15 mouse cellular contexts compared by ENCODE assay signal in genomic region chr10:87501659-87502042, GRCm38 (mm10). TPM values are rescaled to one million over a fixed set of nuclear protein-coding genes. Genes with fewer than 3 reads are reported as not detected.
DNase-seq lines count a peak whose midpoint lies in the region; ATAC-seq lines count a peak whose summit lies in the region.
"Had no signal": no experiment of that assay in that cellular context is flagged by ENCODE, and none has a peak within 500 bp of the region (broad histone marks: within the 10 kb centered on the region; RNA-seq: fewer than 3 reads in every experiment).

No protein-coding gene starts in this region.

- no peak overlapping the region for H3K4me3 ChIP-seq in embryonic facial prominence, embryonic 14.5 days (ENCODE audit: low read depth, low read length)
- H3K4me3 ChIP-seq in hindbrain, embryonic 13.5 days: peak overlapping the region; percentile 23; the same call in 1 of the 2 replicates
- H3K4me3 ChIP-seq in midbrain, embryonic 16.5 days (ENCODE audit: low read depth, low read length): no peak overlapping the region; the same call in 1 of the 2 replicates
- no peak overlapping the region for H3K4me3 ChIP-seq in heart, embryonic 10.5 days
- H3K4me3 ChIP-seq: stomach, embryonic 15.5 days had no signal

- H3K4me2 ChIP-seq in embryonic facial prominence, embryonic 14.5 days (ENCODE audit: low read depth, low read length): peak overlapping the region; percentile 5; the same call in 1 of the 2 replicates
- H3K4me2 ChIP-seq in hindbrain, embryonic 13.5 days: peak overlapping the region; percentile 48
- H3K4me2 ChIP-seq in midbrain, embryonic 16.5 days (ENCODE audit: low read length): peak overlapping the region; percentile 52
- H3K4me2 ChIP-seq: stomach, embryonic 15.5 days had no signal

- H3K27me3 ChIP-seq in embryonic facial prominence, embryonic 14.5 days (replicated peaks; ENCODE audit: control insufficient read depth, insufficient read depth, low read length): peaks cover 61% of the 10 kb centered on the region
- peaks cover 39% of the 10 kb centered on the region for H3K27me3 ChIP-seq in hindbrain, embryonic 13.5 days
- no peaks in the 10 kb centered on the region; the same call in 1 of the 2 replicates for H3K27me3 ChIP-seq in midbrain, embryonic 16.5 days (ENCODE audit: control insufficient read depth, insufficient read depth, low read depth, low read length)
- H3K27me3 ChIP-seq in heart, embryonic 10.5 days (ENCODE audit: insufficient read depth, poor library complexity, severe bottlenecking): peaks cover 69% of the 10 kb centered on the region

- H3K4me1 ChIP-seq in embryonic facial prominence, embryonic 14.5 days (ENCODE audit: control insufficient read depth, insufficient read depth, low read length): no peaks in the 10 kb centered on the region
- peaks cover 21% of the 10 kb centered on the region for H3K4me1 ChIP-seq in hindbrain, embryonic 13.5 days (replicated peaks)
- peaks cover 14% of the 10 kb centered on the region for H3K4me1 ChIP-seq in midbrain, embryonic 16.5 days (ENCODE audit: control insufficient read depth, insufficient read depth, low read length)
- no peaks in the 10 kb centered on the region for H3K4me1 ChIP-seq in heart, embryonic 10.5 days
- H3K4me1 ChIP-seq: stomach, embryonic 15.5 days had no signal

- no peaks in the 10 kb centered on the region for H3K36me3 ChIP-seq in embryonic facial prominence, embryonic 14.5 days (ENCODE audit: control insufficient read depth, insufficient read depth, low read length)
- no peaks in the 10 kb centered on the region for H3K36me3 ChIP-seq in hindbrain, embryonic 13.5 days
- H3K36me3 ChIP-seq in midbrain, embryonic 16.5 days (ENCODE audit: control insufficient read depth, insufficient read depth, low read length): no peaks in the 10 kb centered on the region
- H3K36me3 ChIP-seq in heart, embryonic 10.5 days: no peaks in the 10 kb centered on the region
- H3K36me3 ChIP-seq: stomach, embryonic 15.5 days had no signal

- peak; percentile 11 for DNase-seq in Muller cell, postnatal 12 days (ENCODE audit: inconsistent ontology term)
- peak; percentile 15 for DNase-seq in embryonic facial prominence, embryonic 14.5 days (ENCODE audit: low spot score)
- no peak for DNase-seq in adrenal gland, postnatal 4 days (ENCODE audit: low spot score in 2 of 2)
- DNase-seq in heart, embryonic 10.5 days (ENCODE audit: low spot score): no peak
- DNase-seq in adrenal gland, postnatal 10 days: no peak
- DNase-seq in ovary, adult 18-20 months (ENCODE audit: low spot score): no peak
- DNase-seq: kidney, postnatal 25 days; liver; lung, postnatal 10 days; right cerebral cortex, postnatal 14 days; thymus, postnatal 4 days had no signal

- 15% methylated on average over 7 of the region's 7 CpGs for WGBS in embryonic facial prominence, embryonic 14.5 days
- WGBS in hindbrain, embryonic 13.5 days: 6% methylated on average over 7 of the region's 7 CpGs
- WGBS in midbrain, embryonic 16.5 days: 3% methylated on average over 7 of the region's 7 CpGs
- WGBS in heart, embryonic 10.5 days: 25% methylated on average over 7 of the region's 7 CpGs

- H3K27ac ChIP-seq in embryonic facial prominence, embryonic 14.5 days (replicated peaks; ENCODE audit: low read depth, low read length): no peak overlapping the region
- no peak overlapping the region for H3K27ac ChIP-seq in hindbrain, embryonic 13.5 days
- H3K27ac ChIP-seq in midbrain, embryonic 16.5 days (ENCODE audit: low read length): no peak overlapping the region
- no peak overlapping the region for H3K27ac ChIP-seq in heart, embryonic 10.5 days
- H3K27ac ChIP-seq: stomach, embryonic 15.5 days had no signal

- H3K9ac ChIP-seq in embryonic facial prominence, embryonic 14.5 days (ENCODE audit: low read depth, low read length): no peak overlapping the region
- H3K9ac ChIP-seq in hindbrain, embryonic 13.5 days: peak overlapping the region; percentile 5; the same call in 1 of the 2 replicates
- H3K9ac ChIP-seq in midbrain, embryonic 16.5 days (ENCODE audit: low read depth, low read length): peak overlapping the region; percentile 23; the same call in 1 of the 2 replicates
- H3K9ac ChIP-seq: stomach, embryonic 15.5 days had no signal

- H3K9me3 ChIP-seq in embryonic facial prominence, embryonic 14.5 days (ENCODE audit: control insufficient read depth, low read length): no peaks in the 10 kb centered on the region
- no peaks in the 10 kb centered on the region for H3K9me3 ChIP-seq in hindbrain, embryonic 13.5 days
- no peaks in the 10 kb centered on the region; the same call in 1 of the 2 replicates for H3K9me3 ChIP-seq in midbrain, embryonic 16.5 days (replicated peaks; ENCODE audit: control insufficient read depth, low read length, poor library complexity, severe bottlenecking)
- no peaks in the 10 kb centered on the region for H3K9me3 ChIP-seq in heart, embryonic 10.5 days
- H3K9me3 ChIP-seq: stomach, embryonic 15.5 days had no signal

- 0 out of 2 replicates have a peak, but pooled peaks have one; percentile 74 for ATAC-seq in embryonic facial prominence, embryonic 14.5 days (ENCODE audit: low read depth)
- no peak for ATAC-seq in hindbrain, embryonic 13.5 days (ENCODE audit: low FRiP score)
- peak; percentile 63 for ATAC-seq in midbrain, embryonic 16.5 days

RNA-seq across cellular contexts. Expression of gene Ascl1, which starts 8.2 kb away (rescaled TPM):
- 2.4 and 2.9 TPM in 2 replicates for polyA plus RNA-seq in embryonic facial prominence, embryonic 14.5 days (2014; fragmentation: Nextera tagmentation; extraction: Ambion mirVana)
- 15.1 and 15.7 TPM in 2 replicates for polyA plus RNA-seq in hindbrain, embryonic 13.5 days (2015; fragmentation: Nextera tagmentation; extraction: Ambion mirVana)
- 8.1 and 9.0 TPM in 2 replicates for polyA plus RNA-seq in midbrain, embryonic 16.5 days (2015; fragmentation: Nextera tagmentation; extraction: Ambion mirVana)
- 1 to 10 TPM; 4.2 to 4.4 TPM for total RNA-seq in adrenal gland, postnatal 4 days (2021)
- polyA plus RNA-seq in heart, embryonic 10.5 days (2016; fragmentation: Nextera tagmentation; extraction: Ambion mirVana): 0.92 TPM in 1 of 2 replicates, not detected in the other
- total RNA-seq in adrenal gland, postnatal 10 days (2021): 1 to 10 TPM; 1.8 to 2.0 TPM
- polyA plus RNA-seq: C2C12 had no signal

RNA-seq across cellular contexts. Expression of gene Pah, which starts 19.9 kb away (rescaled TPM):
- polyA plus RNA-seq in embryonic facial prominence, embryonic 14.5 days (2014; fragmentation: Nextera tagmentation; extraction: Ambion mirVana): not detected in 2 replicates
- not detected in 2 replicates for polyA plus RNA-seq in hindbrain, embryonic 13.5 days (2015; fragmentation: Nextera tagmentation; extraction: Ambion mirVana)
- polyA plus RNA-seq in midbrain, embryonic 16.5 days (2015; fragmentation: Nextera tagmentation; extraction: Ambion mirVana): 0.16 TPM in 1 of 2 replicates, not detected in the other
- 10 to 100 TPM; 16.3 to 20.3 TPM for total RNA-seq in adrenal gland, postnatal 4 days (2021)
- polyA plus RNA-seq in heart, embryonic 10.5 days (2016; fragmentation: Nextera tagmentation; extraction: Ambion mirVana): 0.55 TPM in 1 of 2 replicates, not detected in the other
- 10 to 100 TPM; 25.9 to 64.4 TPM for total RNA-seq in adrenal gland, postnatal 10 days (2021)
- polyA plus RNA-seq: C2C12 had no signal

Comparison
In these comparisons a context has a peak if more than half of its experiments do, and no peak if none do; other contexts are left out.
1. DNase-seq: peak in Muller cell, postnatal 12 days (single experiment) and embryonic facial prominence, embryonic 14.5 days (single experiment); none in adrenal gland, postnatal 4 days (0 of 2), heart, embryonic 10.5 days (single experiment), adrenal gland, postnatal 10 days (single experiment) and ovary, adult 18-20 months (single experiment).
2. Peak in every context shown above with its lines, with median percentiles within 50 percentile points of each other: H3K4me2 ChIP-seq.